Mouse (Mus musculus): ENCODE measurements at regions not wholly inside any gene's neighbourhood (a gene's known extent, or its start where the extent isn't known, plus 50 kb on each side); places are given as distances from the start of the nearest gene placed in this dataset.

DNA sequence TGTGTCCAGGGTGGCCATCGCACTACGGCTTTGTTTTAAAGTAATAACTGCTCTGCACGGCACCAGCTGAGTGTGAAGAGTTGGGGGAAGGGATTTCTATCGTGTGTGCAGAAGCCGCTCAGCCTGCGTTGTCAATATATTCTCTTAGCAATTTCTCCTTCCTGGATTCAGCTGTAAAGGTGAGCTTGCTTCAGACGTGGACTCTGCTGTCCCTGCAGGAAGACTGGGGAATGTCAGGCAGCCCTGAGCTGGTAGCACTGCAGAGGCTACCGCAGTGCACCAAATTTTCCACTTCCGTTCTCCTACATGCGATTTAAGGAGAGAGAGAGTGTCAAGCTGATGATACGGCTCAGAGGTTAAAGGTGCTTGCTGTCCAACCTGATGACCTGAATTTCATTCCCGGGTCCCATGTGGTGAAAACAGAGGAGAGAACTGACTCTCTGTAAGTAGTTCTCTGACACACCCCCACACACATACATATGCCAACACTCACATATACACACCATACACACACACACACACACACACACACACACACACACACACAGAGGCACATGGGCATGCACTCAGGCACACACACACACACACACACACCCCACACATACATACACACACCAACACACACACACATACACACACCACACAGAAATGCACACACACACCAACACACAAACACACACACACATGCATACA, 59.9 kb upstream of the Prelid3b start:
- Histone ChIP-seq H3K27ac (ENCODE audit: control insufficient read depth, low read depth, low read length) (no peak overlapping the region), H3K9ac (ENCODE audit: control insufficient read depth, low read depth, low read length, poor library complexity, severe bottlenecking) (no peak overlapping the region), H3K79me2 (ENCODE audit: control insufficient read depth, insufficient read depth, low read length, poor library complexity) (no peaks in the 10 kb centered on the region), H3K4me3 (ENCODE audit: control insufficient read depth in 1 of 2, insufficient read depth in 1 of 2, low read depth in 2 of 2, low read length in 2 of 2) (no peak overlapping the region), H3K27me3 (ENCODE audit: control insufficient read depth in 1 of 2, insufficient read depth in 2 of 2, low read length in 2 of 2) (no peaks in the 10 kb centered on the region; a peak in 1 of 4 replicates), H3K4me1 (ENCODE audit: control insufficient read depth in 1 of 2, insufficient read depth in 2 of 2, low read length in 2 of 2) (no peaks in the 10 kb centered on the region), H3K36me3 (ENCODE audit: control insufficient read depth in 1 of 2, insufficient read depth in 2 of 2, low read length in 2 of 2) (no peaks in the 10 kb centered on the region), H3K9me3 (replicated peaks; ENCODE audit: insufficient read depth, low read length) (no peaks in the 10 kb centered on the region)
- DNase-seq (ENCODE audit: low read depth, low spot score), result no peak
- TF ChIP-seq RAD21 (IDR thresholded peaks at IDR 0.05; ENCODE audit: low read depth, low read length) (peak; percentile 8), UBTF (IDR thresholded peaks at IDR 0.05; ENCODE audit: borderline replicate concordance, insufficient read depth, low read depth, low read length) (no peak)

DNA sequence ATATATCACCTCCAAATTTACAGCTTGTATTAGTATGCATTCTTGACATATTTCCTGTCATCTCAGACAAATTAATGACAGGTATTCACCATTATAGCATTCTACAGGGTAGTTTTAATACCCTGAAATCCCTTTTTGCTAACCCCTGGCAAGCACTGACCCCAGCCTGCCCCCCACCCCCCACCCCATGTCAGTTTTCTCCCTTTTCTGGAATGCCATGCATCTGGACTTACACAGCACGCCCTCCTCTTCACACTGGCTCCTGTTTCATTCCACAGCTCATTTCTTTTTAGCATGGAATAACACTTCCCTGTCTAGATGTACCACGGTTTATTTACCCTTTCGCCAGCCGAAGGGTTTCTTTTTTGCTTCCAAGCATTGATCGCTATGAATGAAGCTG, 67.8 kb upstream of the Prelid3b start:
- Histone ChIP-seq H3K27ac (ENCODE audit: control insufficient read depth, low read depth, low read length) (no peak overlapping the region), H3K36me3 (ENCODE audit: control insufficient read depth in 1 of 2, insufficient read depth in 2 of 2, low read length in 2 of 2) (no peaks in the 10 kb centered on the region), H3K79me2 (ENCODE audit: control insufficient read depth, insufficient read depth, low read length, poor library complexity) (no peaks in the 10 kb centered on the region), H3K9ac (ENCODE audit: control insufficient read depth, low read depth, low read length, poor library complexity, severe bottlenecking) (no peak overlapping the region), H3K9me3 (replicated peaks; ENCODE audit: insufficient read depth, low read length) (no peaks in the 10 kb centered on the region), H3K27me3 (ENCODE audit: control insufficient read depth in 1 of 2, insufficient read depth in 2 of 2, low read length in 2 of 2) (peaks cover 0 to 2% of the 10 kb centered on the region in 2 experiments; a peak in 1 of 4 replicates), H3K4me1 (ENCODE audit: control insufficient read depth in 1 of 2, insufficient read depth in 2 of 2, low read length in 2 of 2) (no peaks in the 10 kb centered on the region), H3K4me3 (ENCODE audit: control insufficient read depth in 1 of 2, insufficient read depth in 1 of 2, low read depth in 2 of 2, low read length in 2 of 2) (no peak overlapping the region)
- TF ChIP-seq SIN3A (IDR thresholded peaks at IDR 0.05; ENCODE audit: low read length), result no peak
- no peak for TF ChIP-seq KAT2A (conservative IDR thresholded peaks at IDR 0.05; ENCODE audit: low read depth, low read length)
- TF ChIP-seq ZMIZ1 (IDR thresholded peaks at IDR 0.05; ENCODE audit: low read depth, low read length), result no peak
- TF ChIP-seq BHLHE40 (IDR thresholded peaks at IDR 0.05; ENCODE audit: borderline replicate concordance, low read depth, low read length), result no peak
- no peak for TF ChIP-seq SMC3 (IDR thresholded peaks at IDR 0.05; ENCODE audit: low read depth, low read length)
- no peak for TF ChIP-seq TBP (IDR thresholded peaks at IDR 0.05; ENCODE audit: low read depth, low read length)
- no peak for TF ChIP-seq NRF1 (IDR thresholded peaks at IDR 0.05; ENCODE audit: insufficient read depth, low read depth, low read length, poor library complexity, severe bottlenecking)
- no peak for TF ChIP-seq MXI1 (IDR thresholded peaks at IDR 0.05; ENCODE audit: low read depth, low read length)
- no peak for TF ChIP-seq CHD2 (IDR thresholded peaks at IDR 0.05; ENCODE audit: low read length)
- no peak for TF ChIP-seq MAX (IDR thresholded peaks at IDR 0.05; ENCODE audit: low read length)
- TF ChIP-seq MEF2A (IDR thresholded peaks at IDR 0.05; ENCODE audit: extremely low read depth, insufficient replicate concordance, low read depth, low read length, poor library complexity, severe bottlenecking), result no peak
- no peak for TF ChIP-seq RAD21 (IDR thresholded peaks at IDR 0.05; ENCODE audit: low read depth, low read length)
- TF ChIP-seq E2F4 (IDR thresholded peaks at IDR 0.05; ENCODE audit: borderline replicate concordance, low read depth, low read length), result no peak
- TF ChIP-seq MYC (IDR thresholded peaks at IDR 0.05; ENCODE audit: low read depth, low read length), result no peak
- no peak for TF ChIP-seq UBTF (IDR thresholded peaks at IDR 0.05; ENCODE audit: borderline replicate concordance, insufficient read depth, low read depth, low read length)
- no peak for TF ChIP-seq POLR2AphosphoS5 (IDR thresholded peaks at IDR 0.05; ENCODE audit: borderline replicate concordance, low read depth, low read length)
- TF ChIP-seq USF2 (IDR thresholded peaks at IDR 0.05; ENCODE audit: borderline replicate concordance in 1 of 2, insufficient read depth in 1 of 2, low read depth in 1 of 2, low read length in 2 of 2), result no peak
- DNase-seq (ENCODE audit: low read depth, low spot score), result no peak

All from MEL (cell line).